8 mouse cellular contexts compared by ENCODE assay signal in genomic region chr7:126695210-126695611, GRCm38 (mm10). TPM values are rescaled to one million over a fixed set of nuclear protein-coding genes. Genes with fewer than 3 reads are reported as not detected.
DNase-seq lines count a peak whose midpoint lies in the region; ATAC-seq and TF ChIP-seq lines count a peak whose summit lies in the region.

Gene Bola2 (plus strand): TSS chr7:126695401.

- no peaks in the 10 kb centered on the region for H3K9me3 ChIP-seq in intestine, embryonic 14.5 days (ENCODE audit: control insufficient read depth, low read length)
- no peaks in the 10 kb centered on the region for H3K9me3 ChIP-seq in limb, embryonic 12.5 days
- H3K9me3 ChIP-seq in midbrain, embryonic 12.5 days: no peaks in the 10 kb centered on the region

- DNase-seq in right cerebral cortex, adult 18-20 months: peak; percentile 65
- DNase-seq in right cerebral cortex, adult 2 months (ENCODE audit: low spot score in 2 of 2): no peak
- peak; percentile 68 for DNase-seq in c-Kit-positive CD71-positive TER-119-negative erythroid progenitor cells, embryonic 14.5 days (ENCODE audit: low read depth)
- DNase-seq in gastrocnemius, postnatal 4 days (ENCODE audit: low spot score in 2 of 2): peak; percentile 47 to 75
- no peak for DNase-seq in intestine, embryonic 14.5 days (ENCODE audit: low spot score)

- no peaks in the 10 kb centered on the region for H3K27me3 ChIP-seq in intestine, embryonic 14.5 days (replicated peaks; ENCODE audit: control insufficient read depth, insufficient read depth, low read length)
- H3K27me3 ChIP-seq in limb, embryonic 12.5 days: no peaks in the 10 kb centered on the region
- no peaks in the 10 kb centered on the region for H3K27me3 ChIP-seq in midbrain, embryonic 12.5 days
- H3K27me3 ChIP-seq in testis, adult 2 months (ENCODE audit: control insufficient read depth, insufficient read depth, low read length): no peaks in the 10 kb centered on the region

- peak; percentile 47 for ATAC-seq in intestine, embryonic 14.5 days (replicated peaks; ENCODE audit: low FRiP score, low TSS enrichment, low read depth)
- peak; percentile 50; the same call in 1 of the 2 replicates for ATAC-seq in limb, embryonic 12.5 days (ENCODE audit: insufficient number of reproducible peaks, insufficient read depth, low FRiP score, low TSS enrichment, low read depth)
- ATAC-seq in midbrain, embryonic 12.5 days (ENCODE audit: low FRiP score, low read depth): peak; percentile 47

- peak within 1 kb of the TSS; percentile 79 for H3K9ac ChIP-seq in intestine, embryonic 14.5 days (ENCODE audit: low read length)
- peak within 1 kb of the TSS; percentile 90 for H3K9ac ChIP-seq in limb, embryonic 12.5 days (replicated peaks)
- H3K9ac ChIP-seq in midbrain, embryonic 12.5 days (replicated peaks): peak within 1 kb of the TSS; percentile 84

- WGBS in intestine, embryonic 14.5 days: under 1% methylated on average over 31 of the region's 31 CpGs
- WGBS in limb, embryonic 12.5 days: under 1% methylated on average over 31 of the region's 31 CpGs
- WGBS in midbrain, embryonic 12.5 days: under 1% methylated on average over 31 of the region's 31 CpGs

- H3K4me1 ChIP-seq in intestine, embryonic 14.5 days (replicated peaks; ENCODE audit: control insufficient read depth, insufficient read depth, low read length): peaks cover 8% of the 10 kb centered on the region
- H3K4me1 ChIP-seq in limb, embryonic 12.5 days (replicated peaks): peaks cover 17% of the 10 kb centered on the region
- peaks cover 25% of the 10 kb centered on the region for H3K4me1 ChIP-seq in midbrain, embryonic 12.5 days
- H3K4me1 ChIP-seq in testis, adult 2 months (ENCODE audit: control insufficient read depth, insufficient read depth, low read length): peaks cover 17% of the 10 kb centered on the region

- H3K4me2 ChIP-seq in intestine, embryonic 14.5 days (ENCODE audit: low read length): peak within 1 kb of the TSS; percentile 85
- peak within 1 kb of the TSS; percentile 90 for H3K4me2 ChIP-seq in limb, embryonic 12.5 days
- peak within 1 kb of the TSS; percentile 88 for H3K4me2 ChIP-seq in midbrain, embryonic 12.5 days (replicated peaks)

- TF ChIP-seq CTCF in testis, adult 2 months (IDR thresholded peaks at IDR 0.05; ENCODE audit: control insufficient read depth, insufficient read depth, insufficient replicate concordance, low read depth, low read length): no peak

- H3K27ac ChIP-seq in intestine, embryonic 14.5 days (ENCODE audit: low read depth): peak within 1 kb of the TSS; percentile 86
- peak within 1 kb of the TSS; percentile 98 for H3K27ac ChIP-seq in limb, embryonic 12.5 days
- H3K27ac ChIP-seq in midbrain, embryonic 12.5 days (replicated peaks): peak within 1 kb of the TSS; percentile 93
- peak within 1 kb of the TSS; percentile 86 for H3K27ac ChIP-seq in testis, adult 2 months (ENCODE audit: control insufficient read depth, insufficient read depth, low read depth, low read length)

- TF ChIP-seq POLR2A in testis, adult 2 months (IDR thresholded peaks at IDR 0.05; ENCODE audit: control insufficient read depth, low read depth, low read length): 0 out of 2 replicates have a peak, but pooled peaks have one; percentile 52

- peaks cover 27% of the 10 kb centered on the region for H3K36me3 ChIP-seq in intestine, embryonic 14.5 days (ENCODE audit: control insufficient read depth, insufficient read depth, low read length)
- peaks cover 29% of the 10 kb centered on the region for H3K36me3 ChIP-seq in limb, embryonic 12.5 days
- peaks cover 36% of the 10 kb centered on the region for H3K36me3 ChIP-seq in midbrain, embryonic 12.5 days
- H3K36me3 ChIP-seq in testis, adult 2 months (ENCODE audit: control insufficient read depth, insufficient read depth, low read length): no peaks in the 10 kb centered on the region

- peak within 1 kb of the TSS; percentile 63 for H3K4me3 ChIP-seq in intestine, embryonic 14.5 days (ENCODE audit: low read depth, low read length)
- peak within 1 kb of the TSS; percentile 77 for H3K4me3 ChIP-seq in limb, embryonic 12.5 days (replicated peaks)
- H3K4me3 ChIP-seq in midbrain, embryonic 12.5 days: peak within 1 kb of the TSS; percentile 80
- H3K4me3 ChIP-seq in testis, adult 2 months (ENCODE audit: control insufficient read depth, low read depth, low read length): peak within 1 kb of the TSS; percentile 98

RNA-seq across cellular contexts. Expression of gene Bola2, which starts in this region (rescaled TPM):
- 10 to 100 TPM; 56.2 to 61.9 TPM for total RNA-seq in gastrocnemius, postnatal 4 days (2021)
- polyA plus RNA-seq in intestine, embryonic 14.5 days (2014; fragmentation: Nextera tagmentation; extraction: Ambion mirVana): 140 and 159 TPM in 2 replicates
- polyA plus RNA-seq in limb, embryonic 12.5 days (2016; fragmentation: Nextera tagmentation; extraction: Ambion mirVana): 145 and 156 TPM in 2 replicates
- 151 TPM in 2 replicates for polyA plus RNA-seq in midbrain, embryonic 12.5 days (2016; fragmentation: Nextera tagmentation; extraction: Ambion mirVana)
- polyA plus RNA-seq in testis, adult 2 months (2012; rRNA removed): 35.7 and 38.7 TPM in 2 replicates

Comparison
In these comparisons a context has a peak if more than half of its experiments do, and no peak if none do; other contexts are left out.
1. DNase-seq: peak in right cerebral cortex, adult 18-20 months (single experiment), c-Kit-positive CD71-positive TER-119-negative erythroid progenitor cells, embryonic 14.5 days (single experiment) and gastrocnemius, postnatal 4 days (2 of 2); none in right cerebral cortex, adult 2 months (0 of 2) and intestine, embryonic 14.5 days (single experiment).
2. Peak in every context shown above with its lines, with median percentiles within 50 percentile points of each other: ATAC-seq, H3K27ac ChIP-seq, H3K4me2 ChIP-seq, H3K4me3 ChIP-seq and H3K9ac ChIP-seq.